Mouse (Mus musculus) cortical plate, adult 2 months (tissue): ENCODE results near the gene Ube2o.

Experiments used
- CTCF ChIP-seq: fragments of 200-500 bp; IDR thresholded peaks from 2 replicates; pipeline ENCODE4 v1.5.1; 2011; ENCODE audit warnings: mild to moderate bottlenecking, control low read depth, low read length; ENCODE audit not compliant: insufficient read depth; ENCODE audit errors: extremely low read depth
- POLR2A ChIP-seq: fragments of 200-500 bp; IDR thresholded peaks from 2 replicates; pipeline ENCODE4 v1.6.1; 2011; ENCODE audit warnings: mild to moderate bottlenecking, low read length, control low read depth; ENCODE audit not compliant: insufficient read depth; ENCODE audit errors: extremely low read depth

- no peak for TF ChIP-seq CTCF
- TF ChIP-seq POLR2A, result no peak
These were observed 1.1 kb downstream of the Ube2o start for GRCm38 (mm10) chr11:116580031-116580652.
